Mouse (Mus musculus): ENCODE data around the gene Srsf1. TPM values are rescaled to one million over a fixed set of nuclear protein-coding genes. Genes with fewer than 3 reads are reported as not detected.
"Not testable (repeated sequence)": the region's sequence is repeated elsewhere in the genome, so short reads cannot be mapped to it uniquely, and the experiment has no call there.

Srsf1 gene
- polyA plus RNA-seq, 1 experiment from 2014 or later: 308 TPM

DNA sequence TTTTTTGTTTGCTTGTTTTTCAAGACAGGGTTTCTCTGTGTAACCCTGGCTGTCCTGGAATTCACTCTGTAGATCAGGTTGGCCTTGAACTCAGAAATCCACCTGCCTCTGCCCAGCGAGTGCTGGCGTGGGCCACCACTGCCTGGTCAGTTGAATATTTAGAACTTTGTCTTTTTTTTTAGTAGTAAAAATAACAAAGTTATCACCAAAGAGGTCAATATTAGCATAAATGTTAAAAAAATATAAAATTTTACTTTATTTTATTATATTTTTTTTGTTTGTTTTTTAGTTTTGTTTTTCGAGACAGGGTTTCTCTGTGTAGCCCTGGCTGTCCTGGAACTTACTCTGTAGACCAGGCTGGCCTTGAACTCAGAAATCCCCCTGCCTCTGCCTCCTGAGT, 2.0 kb upstream of the Srsf1 start:
- not testable (repeated sequence) for H3K9ac ChIP-seq; H3K4me2 ChIP-seq; H3K4me3 ChIP-seq; H3K27ac ChIP-seq; H3K27me3 ChIP-seq; ATAC-seq (ENCODE audit: borderline replicate concordance, extremely low read depth, low FRiP score, low TSS enrichment); H3K9me3 ChIP-seq
- H3K4me1 ChIP-seq: peaks cover 22% of the 10 kb centered on the region
- 94% methylated on average over 3 of the region's 3 CpGs for WGBS
- peaks cover 13% of the 10 kb centered on the region; the same call in 1 of the 2 replicates for H3K36me3 ChIP-seq

DNA sequence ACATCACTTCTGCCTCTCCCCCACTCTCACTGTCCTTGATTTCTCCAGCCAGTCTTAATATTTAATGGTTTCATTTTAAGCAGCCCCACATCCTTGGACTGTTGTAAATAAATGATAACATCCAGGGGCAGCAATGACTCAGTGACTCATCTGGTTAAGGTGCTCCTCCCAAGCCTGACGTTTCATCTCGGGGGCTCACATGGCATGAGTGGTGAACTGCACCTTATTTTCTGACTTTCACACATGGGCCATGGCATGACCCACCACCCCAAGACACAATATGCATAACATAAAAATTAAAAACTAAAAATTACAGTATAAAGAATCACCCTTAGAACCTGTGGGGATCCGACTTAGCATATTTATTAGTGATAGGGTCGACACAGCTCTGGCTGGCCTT, 1.3 kb upstream of the Srsf1 start:
- H3K27ac ChIP-seq: no peak overlapping the region
- peak overlapping the region; percentile 61 for H3K4me2 ChIP-seq
- no peaks in the 10 kb centered on the region for H3K27me3 ChIP-seq
- peaks cover 26% of the 10 kb centered on the region for H3K4me1 ChIP-seq
- 0 out of 2 replicates have a peak overlapping the region, but pooled peaks have one; percentile 43 for H3K9ac ChIP-seq
- ATAC-seq (ENCODE audit: borderline replicate concordance, extremely low read depth, low FRiP score, low TSS enrichment): no peak
- WGBS: 79% methylated on average over 4 of the region's 4 CpGs
- no peaks in the 10 kb centered on the region for H3K9me3 ChIP-seq
- peaks cover 17% of the 10 kb centered on the region; the same call in 1 of the 2 replicates for H3K36me3 ChIP-seq
- peak overlapping the region; percentile 95; the same call in 1 of the 2 replicates for H3K4me3 ChIP-seq

DNA sequence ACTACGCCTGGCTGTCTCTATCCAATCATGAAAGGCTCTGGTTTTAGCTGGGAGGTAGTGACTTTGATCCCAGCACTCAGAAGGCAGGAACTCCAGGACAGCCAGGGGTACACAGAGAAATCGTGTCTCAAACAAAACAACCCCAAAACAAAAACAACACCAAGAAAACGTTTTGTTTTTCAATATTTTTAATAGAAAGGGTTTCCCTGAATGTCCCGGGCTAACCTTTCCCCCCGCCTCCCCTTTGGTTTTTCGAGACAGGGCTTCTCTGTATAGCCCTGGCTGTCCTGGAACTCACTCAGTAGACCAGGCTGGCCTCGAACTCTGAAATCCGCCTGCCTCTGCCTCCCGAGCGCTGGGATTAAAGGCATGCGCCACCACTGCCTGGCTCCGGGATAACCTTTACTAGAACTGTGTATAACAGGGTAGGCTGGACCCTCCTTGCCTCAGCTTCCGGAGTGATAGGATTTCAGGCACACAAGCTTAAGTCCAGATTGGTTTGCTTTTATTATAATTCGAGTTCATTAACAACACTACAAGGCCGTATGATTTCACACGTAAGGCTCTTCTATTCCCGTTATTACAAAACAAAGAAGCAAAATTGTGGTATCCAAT, 743 bp upstream of the Srsf1 start:
- peaks cover 20% of the 10 kb centered on the region; the same call in 1 of the 2 replicates for H3K36me3 ChIP-seq

DNA sequence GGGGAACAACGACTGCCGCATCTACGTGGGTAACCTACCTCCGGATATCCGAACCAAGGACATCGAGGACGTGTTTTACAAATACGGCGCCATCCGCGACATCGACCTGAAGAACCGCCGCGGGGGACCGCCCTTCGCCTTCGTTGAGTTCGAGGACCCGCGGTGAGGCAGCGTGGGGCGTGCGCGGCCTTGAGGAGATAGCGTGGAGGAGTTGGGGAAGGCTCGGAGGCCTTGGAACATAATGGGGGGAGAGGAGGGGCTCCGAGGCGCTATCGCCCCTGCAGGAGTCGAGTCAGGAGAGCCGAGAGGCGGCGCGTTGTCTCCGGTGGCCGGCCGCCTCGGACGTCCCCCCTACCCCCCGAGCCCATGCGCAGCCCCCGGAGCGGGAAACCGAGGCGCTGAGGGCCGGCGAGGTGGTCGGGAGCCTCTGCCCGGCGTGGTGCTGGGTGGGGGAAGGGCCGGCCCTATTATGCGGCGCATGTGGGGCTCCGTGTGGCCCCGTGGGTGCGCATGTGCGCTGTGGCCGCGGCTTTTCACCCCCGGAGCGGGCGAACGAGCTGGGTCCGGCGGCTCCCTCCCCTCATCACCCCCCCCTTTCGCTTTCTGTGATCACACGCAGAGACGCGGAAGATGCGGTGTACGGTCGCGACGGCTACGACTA, 828 bp downstream of the Srsf1 start:
- ATAC-seq (ENCODE audit: borderline replicate concordance, extremely low read depth, low FRiP score, low TSS enrichment): peak; percentile 76
- H3K4me1 ChIP-seq: peaks cover 34% of the 10 kb centered on the region
- no peaks in the 10 kb centered on the region for H3K27me3 ChIP-seq
- WGBS: under 1% methylated on average over 72 of the region's 76 CpGs
- H3K27ac ChIP-seq: peak overlapping the region; percentile 100
- H3K9ac ChIP-seq: peak overlapping the region; percentile 100
- H3K4me2 ChIP-seq: peak overlapping the region; percentile 65
- peaks cover 31% of the 10 kb centered on the region for H3K36me3 ChIP-seq
- H3K4me3 ChIP-seq: peak overlapping the region; percentile 95
- H3K9me3 ChIP-seq: no peaks in the 10 kb centered on the region

More for the DNA sequence above, 743 bp upstream of the Srsf1 start:
- 52% methylated on average over 17 of the region's 17 CpGs for WGBS
- Histone ChIP-seq H3K27me3 (no peaks in the 10 kb centered on the region), H3K9me3 (no peaks in the 10 kb centered on the region), H3K4me1 (peaks cover 29% of the 10 kb centered on the region), H3K9ac (peak overlapping the region; percentile 43), H3K4me2 (peak overlapping the region; percentile 61), H3K4me3 (peak overlapping the region; percentile 95), H3K27ac (peak overlapping the region; percentile 100)
- no peak for ATAC-seq (ENCODE audit: borderline replicate concordance, extremely low read depth, low FRiP score, low TSS enrichment)

DNA sequence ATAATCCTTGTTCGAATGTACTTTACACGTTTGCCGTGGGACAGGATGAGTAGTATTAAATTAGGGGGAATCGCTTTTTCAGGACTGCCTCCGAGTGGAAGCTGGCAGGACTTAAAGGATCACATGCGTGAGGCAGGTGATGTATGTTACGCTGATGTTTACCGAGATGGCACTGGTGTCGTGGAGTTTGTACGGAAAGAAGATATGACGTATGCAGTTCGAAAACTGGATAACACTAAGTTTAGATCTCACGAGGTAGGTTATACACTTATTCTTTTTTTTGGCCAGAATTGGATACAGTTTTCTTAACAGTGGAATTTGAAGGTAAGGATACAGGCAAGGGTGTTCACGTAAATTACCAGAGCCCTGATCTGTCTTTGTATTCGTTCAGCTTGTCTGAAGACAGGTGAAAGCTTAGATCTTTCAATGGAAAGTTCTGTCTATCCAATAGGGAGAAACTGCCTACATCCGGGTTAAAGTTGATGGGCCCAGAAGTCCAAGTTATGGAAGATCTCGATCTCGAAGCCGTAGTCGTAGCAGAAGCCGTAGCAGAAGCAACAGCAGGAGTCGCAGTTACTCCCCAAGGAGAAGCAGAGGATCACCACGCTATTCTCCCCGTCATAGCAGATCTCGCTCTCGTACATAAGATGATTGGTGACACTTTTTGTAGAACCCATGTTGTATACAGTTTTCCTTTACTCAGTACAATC, 1.9 kb downstream of the Srsf1 start:
- Histone ChIP-seq H3K27ac (no peak overlapping the region), H3K9ac (peak overlapping the region; percentile 100), H3K9me3 (no peaks in the 10 kb centered on the region), H3K4me3 (peak overlapping the region; percentile 95), H3K4me1 (peaks cover 34% of the 10 kb centered on the region), H3K27me3 (no peaks in the 10 kb centered on the region), H3K36me3 (peaks cover 35% of the 10 kb centered on the region), H3K4me2 (peak overlapping the region; percentile 65)
- WGBS: 9% methylated on average over 26 of the region's 26 CpGs
- no peak for ATAC-seq (ENCODE audit: borderline replicate concordance, extremely low read depth, low FRiP score, low TSS enrichment)

DNA sequence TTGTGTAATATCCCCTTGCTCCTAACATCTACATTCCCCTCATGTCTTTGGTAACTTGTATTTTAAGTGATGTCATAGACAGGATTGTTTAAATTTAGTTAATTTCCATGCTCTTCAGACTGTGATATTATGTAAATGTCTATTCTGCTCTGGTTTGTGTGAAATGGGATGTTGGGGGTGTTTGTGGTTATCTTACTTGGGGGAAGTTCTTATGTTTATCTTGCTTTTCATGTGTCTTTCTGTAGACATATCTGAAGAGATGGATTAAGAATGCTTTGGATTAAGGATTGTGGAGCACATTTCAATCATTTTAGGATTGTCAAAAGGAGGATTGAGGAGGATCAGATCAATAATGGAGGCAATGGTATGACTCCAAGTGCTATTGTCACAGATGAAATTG, 2.6 kb downstream of the Srsf1 start:
- peaks cover 35% of the 10 kb centered on the region for H3K36me3 ChIP-seq
- no peak overlapping the region for H3K27ac ChIP-seq
- H3K9ac ChIP-seq: no peak overlapping the region

DNA sequence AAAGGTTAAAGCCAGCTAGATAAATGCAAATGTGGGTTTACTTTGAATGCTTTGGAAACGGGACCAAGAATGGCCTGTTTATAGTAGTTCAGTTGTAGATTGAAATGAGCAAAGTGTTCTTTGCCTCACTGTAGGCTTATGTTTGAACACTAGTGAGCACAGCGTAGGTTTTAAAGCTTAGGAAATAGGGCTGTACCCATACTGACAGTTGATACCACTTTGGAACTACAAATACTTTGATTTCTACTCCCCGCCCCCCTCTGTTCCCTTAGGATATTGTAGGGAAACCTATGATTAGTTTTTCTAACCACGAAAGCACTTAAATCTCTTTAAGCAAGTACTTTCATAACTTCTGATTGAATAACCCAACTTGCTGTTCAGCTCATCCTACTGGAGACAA, 5.5 kb downstream of the Srsf1 start:
- no peak overlapping the region for H3K27ac ChIP-seq
- no peak for ATAC-seq (ENCODE audit: borderline replicate concordance, extremely low read depth, low FRiP score, low TSS enrichment)
- H3K9ac ChIP-seq: no peak overlapping the region
- H3K36me3 ChIP-seq: peaks cover 40% of the 10 kb centered on the region
- H3K9me3 ChIP-seq: no peaks in the 10 kb centered on the region
- H3K4me1 ChIP-seq: peaks cover 24% of the 10 kb centered on the region
- WGBS: 80% methylated on average over 4 of the region's 4 CpGs
- no peaks in the 10 kb centered on the region for H3K27me3 ChIP-seq
- H3K4me3 ChIP-seq: no peak overlapping the region
- H3K4me2 ChIP-seq: no peak overlapping the region

More for the DNA sequence above, 2.6 kb downstream of the Srsf1 start:
- no peaks in the 10 kb centered on the region for H3K9me3 ChIP-seq
- H3K4me1 ChIP-seq: peaks cover 34% of the 10 kb centered on the region
- peak overlapping the region; percentile 95 for H3K4me3 ChIP-seq
- no peaks in the 10 kb centered on the region for H3K27me3 ChIP-seq
- ATAC-seq (ENCODE audit: borderline replicate concordance, extremely low read depth, low FRiP score, low TSS enrichment): no peak
- H3K4me2 ChIP-seq: peak overlapping the region; percentile 65

DNA sequence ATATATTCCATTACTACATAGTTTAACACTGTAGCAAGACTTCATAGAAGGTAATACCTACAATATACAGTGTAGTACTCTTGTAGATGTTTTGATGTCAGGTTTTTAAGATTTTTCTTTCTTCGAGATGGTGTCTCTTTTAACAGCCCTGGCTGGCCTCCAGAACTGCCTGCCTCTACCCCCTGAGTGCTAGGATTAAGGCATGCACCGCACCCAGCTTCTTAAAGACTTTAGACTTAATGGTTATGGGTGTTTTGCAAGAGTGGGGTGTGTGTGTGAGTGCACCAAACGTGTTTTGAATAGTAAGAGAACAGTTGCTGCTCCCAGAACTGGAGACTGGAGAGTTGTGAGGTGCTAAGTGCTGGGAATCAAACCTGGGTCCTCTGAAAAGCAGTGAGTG, 6.6 kb downstream of the Srsf1 start:
- ATAC-seq (ENCODE audit: borderline replicate concordance, extremely low read depth, low FRiP score, low TSS enrichment): no peak

DNA sequence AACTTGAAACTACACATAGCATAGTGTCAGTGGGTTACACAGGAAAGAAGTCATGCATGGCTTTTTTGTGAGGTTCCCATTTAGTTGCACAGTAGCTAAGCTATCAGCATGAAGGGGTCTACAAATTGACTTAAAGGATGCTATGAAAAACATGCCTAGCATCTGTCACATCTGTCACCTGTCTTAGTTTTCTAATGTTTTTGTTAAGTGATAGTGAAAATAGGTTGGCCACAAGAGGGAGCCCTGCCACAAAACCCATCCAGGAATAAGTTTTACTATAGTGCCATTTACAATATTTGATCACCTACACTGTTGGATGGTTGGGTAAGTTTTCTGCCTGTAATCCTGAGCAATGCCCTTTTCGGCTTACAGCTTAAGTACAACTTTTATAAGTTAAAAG, 7.4 kb downstream of the Srsf1 start:
- Histone ChIP-seq H3K36me3 (peaks cover 32% of the 10 kb centered on the region), H3K4me1 (peaks cover 17% of the 10 kb centered on the region), H3K9ac (no peak overlapping the region), H3K27ac (no peak overlapping the region), H3K9me3 (no peaks in the 10 kb centered on the region), H3K27me3 (no peaks in the 10 kb centered on the region), H3K4me3 (no peak overlapping the region), H3K4me2 (no peak overlapping the region)
- 74% methylated on average over 1 of the region's 1 CpGs for WGBS
- no peak for ATAC-seq (ENCODE audit: borderline replicate concordance, extremely low read depth, low FRiP score, low TSS enrichment)

More for the DNA sequence above, 6.6 kb downstream of the Srsf1 start:
- H3K9ac ChIP-seq: no peak overlapping the region
- H3K27ac ChIP-seq: no peak overlapping the region; the same call in 1 of the 2 replicates
- peaks cover 40% of the 10 kb centered on the region for H3K36me3 ChIP-seq
- no peak overlapping the region for H3K4me3 ChIP-seq
- no peaks in the 10 kb centered on the region for H3K9me3 ChIP-seq
- peaks cover 24% of the 10 kb centered on the region for H3K4me1 ChIP-seq
- WGBS: 55% methylated on average over 3 of the region's 3 CpGs
- H3K4me2 ChIP-seq: no peak overlapping the region
- no peaks in the 10 kb centered on the region for H3K27me3 ChIP-seq

DNA sequence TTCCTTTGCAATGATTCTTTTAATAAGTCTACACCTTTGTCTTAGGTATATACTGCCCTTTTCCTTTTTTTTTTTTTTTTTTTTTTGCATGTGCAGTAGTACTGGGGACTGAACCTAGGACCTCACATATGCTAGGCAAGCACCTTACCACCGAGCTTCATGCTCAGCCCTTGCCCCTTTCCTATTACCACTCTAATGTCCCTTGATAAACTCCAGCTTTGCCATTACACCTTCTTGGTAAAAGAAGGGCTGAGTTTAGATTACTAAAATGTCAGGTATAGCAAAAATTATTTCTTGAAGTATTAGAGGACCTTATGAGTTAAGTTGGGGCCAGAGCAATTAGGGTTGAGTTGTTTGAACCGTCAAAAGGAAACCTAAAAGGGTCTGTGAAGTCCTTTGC, 8.6 kb downstream of the Srsf1 start:
- Histone ChIP-seq H3K4me2 (no peak overlapping the region), H3K4me1 (peaks cover 9% of the 10 kb centered on the region; the same call in 1 of the 2 replicates), H3K9ac (no peak overlapping the region), H3K9me3 (no peaks in the 10 kb centered on the region), H3K4me3 (no peak overlapping the region), H3K36me3 (peaks cover 24% of the 10 kb centered on the region), H3K27me3 (no peaks in the 10 kb centered on the region), H3K27ac (no peak overlapping the region)
- no peak for ATAC-seq (ENCODE audit: borderline replicate concordance, extremely low read depth, low FRiP score, low TSS enrichment)
- 68% methylated on average over 2 of the region's 2 CpGs for WGBS

DNA sequence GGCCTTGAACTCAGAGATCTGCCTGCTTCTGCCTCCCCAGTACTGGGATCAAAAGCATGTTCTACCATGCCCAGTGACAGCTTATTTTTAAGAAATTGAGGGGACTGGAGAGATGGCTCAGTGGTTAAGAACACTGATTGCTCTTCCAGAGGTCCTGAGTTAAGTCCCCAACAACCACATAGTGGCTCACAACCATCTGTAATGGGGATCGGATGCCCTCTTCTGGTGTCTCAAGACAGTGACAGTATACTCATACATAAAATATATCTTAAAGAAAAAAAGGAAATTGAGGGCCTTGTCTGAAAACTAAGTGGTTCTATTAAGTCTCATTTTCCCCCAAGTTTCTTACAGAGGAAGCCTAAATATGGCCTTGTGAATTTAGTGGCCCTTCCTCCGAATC, 10.6 kb downstream of the Srsf1 start:
- H3K9me3 ChIP-seq: no peaks in the 10 kb centered on the region
- 70% methylated on average over 2 of the region's 2 CpGs for WGBS
- H3K4me3 ChIP-seq: no peak overlapping the region
- H3K27me3 ChIP-seq: no peaks in the 10 kb centered on the region
- no peak overlapping the region for H3K9ac ChIP-seq
- peaks cover 10% of the 10 kb centered on the region for H3K36me3 ChIP-seq
- H3K27ac ChIP-seq: no peak overlapping the region
- H3K4me2 ChIP-seq: no peak overlapping the region
- H3K4me1 ChIP-seq: 0 out of 2 replicates have a peak, but pooled peaks cover under 1% of the 10 kb centered on the region
- ATAC-seq (ENCODE audit: borderline replicate concordance, extremely low read depth, low FRiP score, low TSS enrichment): no peak

DNA sequence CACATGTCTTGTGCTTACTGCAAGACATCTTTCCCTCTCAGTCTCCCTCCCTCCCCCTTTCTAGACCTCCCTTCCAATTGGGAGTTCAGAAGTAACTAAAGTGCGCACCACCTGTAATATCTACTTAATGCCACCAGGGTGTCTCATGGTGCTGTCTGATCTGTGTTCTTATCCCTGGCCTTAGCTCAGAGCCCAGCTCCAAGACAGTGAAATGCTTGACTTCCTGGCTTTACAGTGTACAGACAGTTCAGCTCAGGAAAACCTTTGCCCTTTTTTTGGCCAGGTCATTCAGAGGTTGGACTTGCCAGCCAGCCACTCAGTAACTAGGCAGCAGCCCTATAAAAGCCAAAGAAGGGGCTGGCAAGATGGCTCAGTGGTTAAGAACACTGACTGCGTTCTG, 12.0 kb downstream of the Srsf1 start:
- Histone ChIP-seq H3K9ac (no peak overlapping the region), H3K36me3 (0 out of 2 replicates have a peak, but pooled peaks cover 4% of the 10 kb centered on the region), H3K4me2 (no peak overlapping the region), H3K4me3 (no peak overlapping the region), H3K27ac (no peak overlapping the region), H3K27me3 (no peaks in the 10 kb centered on the region), H3K4me1 (no peaks in the 10 kb centered on the region), H3K9me3 (no peaks in the 10 kb centered on the region)
- WGBS: 43% methylated on average over 2 of the region's 2 CpGs
- peak; percentile 81 for ATAC-seq (ENCODE audit: borderline replicate concordance, extremely low read depth, low FRiP score, low TSS enrichment)

Measured in lung, embryonic 15.5 days (tissue).